Mouse (Mus musculus): ENCODE results near the gene Trub1.

Gene Trub1

GRCm38 (mm10) chr19:57441501-57441900 is 11.2 kb upstream of the Trub1 start:
- DNase-seq (ENCODE audit: low read depth, low spot score): no peak

- no peak for DNase-seq (ENCODE audit: low read depth, low spot score)
Measured at GRCm38 (mm10) chr19:57442936-57443657, 9.6 kb upstream of the Trub1 start.

- DNase-seq (ENCODE audit: low read depth, low spot score): no peak
Measured at GRCm38 (mm10) chr19:57445049-57445448, 7.7 kb upstream of the Trub1 start.

- no peak for DNase-seq (ENCODE audit: low read depth, low spot score)
Measured at GRCm38 (mm10) chr19:57450849-57451248, 1.9 kb upstream of the Trub1 start.

GRCm38 (mm10) chr19:57451762-57452161 is 950 bp upstream of the Trub1 start:
- DNase-seq (ENCODE audit: low read depth, low spot score): no peak

GRCm38 (mm10) chr19:57453218-57453600 is 497 bp downstream of the Trub1 start:
- no peak for DNase-seq (ENCODE audit: low read depth, low spot score)

GRCm38 (mm10) chr19:57455286-57455960 is 2.7 kb downstream of the Trub1 start:
- no peak for DNase-seq (ENCODE audit: low read depth, low spot score)

- DNase-seq (ENCODE audit: low read depth, low spot score): no peak
Measured at GRCm38 (mm10) chr19:57457075-57457474, 4.4 kb downstream of the Trub1 start.

- no peak for DNase-seq (ENCODE audit: low read depth, low spot score)
Measured at GRCm38 (mm10) chr19:57463741-57464140, 11.0 kb downstream of the Trub1 start.

GRCm38 (mm10) chr19:57465742-57466141 is 13.0 kb downstream of the Trub1 start:
- no peak for DNase-seq (ENCODE audit: low read depth, low spot score)

- no peak for DNase-seq (ENCODE audit: low read depth, low spot score)
Measured at GRCm38 (mm10) chr19:57471033-57471432, 18.3 kb downstream of the Trub1 start.

- DNase-seq (ENCODE audit: low read depth, low spot score): no peak
Measured at GRCm38 (mm10) chr19:57472169-57472568, 19.5 kb downstream of the Trub1 start.

- no peak for DNase-seq (ENCODE audit: low read depth, low spot score)
Measured at GRCm38 (mm10) chr19:57473301-57473700, 20.6 kb downstream of the Trub1 start.

GRCm38 (mm10) chr19:57475298-57475697 is 22.6 kb downstream of the Trub1 start:
- DNase-seq (ENCODE audit: low read depth, low spot score): no peak

- no peak for DNase-seq (ENCODE audit: low read depth, low spot score)
Measured at GRCm38 (mm10) chr19:57477310-57477709, 24.6 kb downstream of the Trub1 start.

GRCm38 (mm10) chr19:57478056-57478455 is 25.3 kb downstream of the Trub1 start:
- DNase-seq (ENCODE audit: low read depth, low spot score): no peak

GRCm38 (mm10) chr19:57479886-57480655 is 27.4 kb downstream of the Trub1 start:
- no peak for DNase-seq (ENCODE audit: low read depth, low spot score)

GRCm38 (mm10) chr19:57481743-57482259 is 29.1 kb downstream of the Trub1 start:
- DNase-seq (ENCODE audit: low read depth, low spot score): no peak

- DNase-seq (ENCODE audit: low read depth, low spot score): no peak
Measured at GRCm38 (mm10) chr19:57482815-57483214, 30.1 kb downstream of the Trub1 start.

- peak; percentile 57 for DNase-seq (ENCODE audit: low read depth, low spot score)
Measured at GRCm38 (mm10) chr19:57487051-57487658, 34.4 kb downstream of the Trub1 start.

- DNase-seq (ENCODE audit: low read depth, low spot score): no peak
Measured at GRCm38 (mm10) chr19:57489527-57489926, 36.8 kb downstream of the Trub1 start.

- peak; percentile 64 for DNase-seq (ENCODE audit: low read depth, low spot score)
Measured at GRCm38 (mm10) chr19:57491030-57491429, 38.3 kb downstream of the Trub1 start.
